Mouse (Mus musculus): ENCODE data around the gene Cst3. TPM values are rescaled to one million over a fixed set of nuclear protein-coding genes. Genes with fewer than 3 reads are reported as not detected.

Gene Cst3
- polyA plus RNA-seq, 1 experiment = 617 TPM

DNA sequence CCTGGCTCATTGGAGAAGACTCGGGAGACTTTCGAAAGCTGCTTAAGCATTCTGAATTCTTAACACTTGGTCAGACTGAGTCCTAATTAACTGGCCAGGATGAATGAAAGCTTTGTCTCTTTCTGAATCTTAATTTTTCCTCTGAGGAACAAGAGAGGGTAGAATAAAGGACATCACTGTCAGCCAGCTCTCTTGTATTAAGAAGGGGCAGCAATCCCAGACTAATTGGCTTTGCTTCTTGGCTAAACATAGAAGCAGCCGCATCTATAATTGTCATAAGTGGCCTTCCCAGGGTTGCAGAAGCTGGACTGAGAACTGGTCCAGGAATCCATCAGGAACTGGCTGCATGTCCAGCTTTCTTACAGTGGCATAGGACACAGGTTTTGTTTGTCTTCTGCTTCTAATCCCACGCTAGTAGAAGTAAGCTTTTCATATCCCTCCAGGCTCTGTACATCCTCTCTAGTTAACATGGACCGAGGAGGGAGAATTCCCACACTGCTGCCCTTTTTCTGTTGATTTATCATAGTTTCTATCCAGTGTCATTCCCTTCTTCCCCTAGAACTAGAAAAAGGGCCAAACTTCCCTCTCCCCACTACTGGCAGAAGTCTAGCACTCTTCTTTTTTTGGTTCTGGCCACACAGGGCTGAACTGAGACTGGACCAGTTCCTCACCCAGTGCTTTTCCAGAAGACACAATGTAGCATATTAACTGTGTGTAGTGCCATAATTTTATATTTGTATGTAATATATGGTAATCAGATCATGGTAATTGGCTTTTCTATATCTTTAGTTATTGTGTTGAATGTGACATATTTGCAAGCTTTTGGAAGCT lies 14.7 kb upstream of the Cst3 start:
- TF ChIP-seq USF1 (IDR thresholded peaks at IDR 0.05; ENCODE audit: low read depth) = no peak
- TF ChIP-seq CTCF (IDR thresholded peaks at IDR 0.05; ENCODE audit: control insufficient read depth, insufficient read depth, insufficient read length) = no peak
- no peak for TF ChIP-seq CEBPB (IDR thresholded peaks at IDR 0.05; ENCODE audit: low read depth)
- TF ChIP-seq MYOG (IDR thresholded peaks at IDR 0.05; ENCODE audit: control insufficient read depth, extremely low read depth, insufficient read length) = no peak
- no peak for TF ChIP-seq FOSL1 (IDR thresholded peaks at IDR 0.05; ENCODE audit: insufficient read depth, low read length, poor library complexity, severe bottlenecking)
- no peak for TF ChIP-seq MYOD1 (IDR thresholded peaks at IDR 0.05; ENCODE audit: control insufficient read depth, insufficient read length, low read depth)
- TF ChIP-seq MAX (IDR thresholded peaks at IDR 0.05) = no peak
- Histone ChIP-seq H3K79me3 (ENCODE audit: low read depth) (no peaks in the 10 kb centered on the region), H3K4me3 (ENCODE audit: insufficient read depth, poor library complexity, severe bottlenecking) (no peak overlapping the region), H3ac (ENCODE audit: control insufficient read depth, insufficient read length, low read depth) (no peak overlapping the region), H3K36me3 (ENCODE audit: control insufficient read depth, insufficient read depth) (no peaks in the 10 kb centered on the region), H3K79me2 (ENCODE audit: control insufficient read depth, insufficient read depth) (no peaks in the 10 kb centered on the region), H3K27me3 (ENCODE audit: control insufficient read depth, insufficient read depth, insufficient read length) (no peaks in the 10 kb centered on the region)

DNA sequence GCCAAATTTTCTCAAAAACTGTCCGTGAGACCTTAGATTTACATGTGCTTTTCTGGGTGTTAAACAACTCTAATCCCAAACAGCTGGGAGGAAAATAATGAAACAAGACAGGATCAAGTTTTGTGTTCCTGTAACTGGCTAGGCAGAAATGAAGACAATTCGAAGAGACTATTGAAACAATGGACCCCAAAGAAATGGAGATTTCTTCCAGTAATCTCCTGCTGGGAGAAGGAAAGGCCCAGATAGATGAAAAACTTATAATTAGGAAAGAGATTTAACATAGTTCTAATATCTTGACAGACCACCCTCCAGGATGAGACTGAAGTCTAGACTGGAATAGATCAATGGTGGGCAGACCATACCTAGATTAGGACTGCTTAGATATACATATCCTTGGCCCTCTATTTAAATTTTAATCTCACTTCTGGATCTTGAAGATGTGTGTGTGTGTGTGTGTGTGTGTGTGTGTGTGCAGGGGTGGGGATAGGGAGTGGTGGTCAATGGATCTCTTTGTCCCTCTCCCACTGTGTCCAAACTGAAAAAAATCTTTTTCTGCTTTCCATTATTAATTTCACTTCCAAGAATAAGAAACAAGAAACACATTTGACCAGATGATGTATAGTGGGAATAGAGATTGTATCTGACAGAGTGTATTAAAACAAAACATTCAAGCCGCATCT lies 14.0 kb upstream of the Cst3 start:
- H3K79me2 ChIP-seq (ENCODE audit: control insufficient read depth, insufficient read depth) = no peaks in the 10 kb centered on the region
- H3ac ChIP-seq (ENCODE audit: control insufficient read depth, insufficient read length, low read depth) = no peak overlapping the region
- H3K36me3 ChIP-seq (ENCODE audit: control insufficient read depth, insufficient read depth) = no peaks in the 10 kb centered on the region
- TF ChIP-seq CTCF (IDR thresholded peaks at IDR 0.05; ENCODE audit: control insufficient read depth, insufficient read depth, insufficient read length) (no peak), MYOG (IDR thresholded peaks at IDR 0.05; ENCODE audit: control insufficient read depth, extremely low read depth, insufficient read length) (no peak), MYOD1 (IDR thresholded peaks at IDR 0.05; ENCODE audit: control insufficient read depth, insufficient read length, low read depth) (no peak), MAX (IDR thresholded peaks at IDR 0.05) (no peak), FOSL1 (IDR thresholded peaks at IDR 0.05; ENCODE audit: insufficient read depth, low read length, poor library complexity, severe bottlenecking) (no peak)
- no peaks in the 10 kb centered on the region for H3K79me3 ChIP-seq (ENCODE audit: low read depth)
- no peak overlapping the region for H3K4me3 ChIP-seq (ENCODE audit: insufficient read depth, poor library complexity, severe bottlenecking)
- H3K27me3 ChIP-seq (ENCODE audit: control insufficient read depth, insufficient read depth, insufficient read length) = no peaks in the 10 kb centered on the region

DNA sequence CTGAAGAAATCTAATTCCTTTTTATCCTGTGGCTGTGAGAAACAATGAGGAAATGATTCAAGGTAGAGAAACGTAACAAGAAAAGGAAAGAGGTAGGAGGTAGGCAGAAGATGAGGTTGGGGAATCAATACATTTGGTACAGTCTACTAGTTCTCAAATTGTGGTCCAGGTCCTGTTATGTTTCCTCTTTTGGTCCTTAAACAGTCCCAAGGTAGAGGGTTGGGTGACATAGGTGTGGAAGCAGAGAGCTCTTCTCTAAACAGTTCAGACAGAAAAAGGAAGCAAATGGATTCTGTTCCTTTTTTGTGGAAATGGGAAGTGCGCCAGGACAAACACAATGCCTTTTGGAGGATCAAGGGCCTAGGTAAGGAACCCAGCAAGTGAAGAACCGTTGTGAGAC lies 13.4 kb upstream of the Cst3 start:
- Histone ChIP-seq H3K79me2 (ENCODE audit: control insufficient read depth, insufficient read depth) (no peaks in the 10 kb centered on the region), H3ac (ENCODE audit: control insufficient read depth, insufficient read length, low read depth) (no peak overlapping the region), H3K36me3 (ENCODE audit: control insufficient read depth, insufficient read depth) (no peaks in the 10 kb centered on the region), H3K27me3 (ENCODE audit: control insufficient read depth, insufficient read depth, insufficient read length) (no peaks in the 10 kb centered on the region), H3K79me3 (ENCODE audit: low read depth) (no peaks in the 10 kb centered on the region), H3K4me3 (ENCODE audit: insufficient read depth, poor library complexity, severe bottlenecking) (no peak overlapping the region)
- TF ChIP-seq MYOG (IDR thresholded peaks at IDR 0.05; ENCODE audit: control insufficient read depth, extremely low read depth, insufficient read length) (no peak), FOSL1 (IDR thresholded peaks at IDR 0.05; ENCODE audit: insufficient read depth, low read length, poor library complexity, severe bottlenecking) (no peak), USF1 (IDR thresholded peaks at IDR 0.05; ENCODE audit: low read depth) (no peak), MAX (IDR thresholded peaks at IDR 0.05) (no peak), CEBPB (IDR thresholded peaks at IDR 0.05; ENCODE audit: low read depth) (no peak), MYOD1 (IDR thresholded peaks at IDR 0.05; ENCODE audit: control insufficient read depth, insufficient read length, low read depth) (no peak), CTCF (IDR thresholded peaks at IDR 0.05; ENCODE audit: control insufficient read depth, insufficient read depth, insufficient read length) (no peak)

DNA sequence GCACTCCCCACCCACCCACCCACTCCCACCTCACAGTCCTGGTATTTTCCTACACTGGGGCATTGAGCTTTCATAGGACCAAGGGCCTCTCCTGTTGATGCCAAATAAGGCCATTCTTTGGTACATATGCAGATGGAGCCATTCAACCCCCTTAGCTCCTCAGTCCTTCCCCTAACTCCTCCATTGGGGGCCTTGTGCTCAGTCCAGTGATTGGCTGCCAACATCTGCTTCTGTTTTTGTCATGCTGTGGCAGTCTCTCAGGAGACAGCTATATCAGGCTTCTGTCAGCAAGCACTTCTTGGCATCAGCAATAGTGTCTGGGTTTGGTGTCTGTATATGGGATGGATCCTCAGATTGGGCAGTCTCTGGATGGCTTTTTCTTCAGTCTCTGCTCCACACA lies 9.2 kb upstream of the Cst3 start:
- H3K79me2 ChIP-seq (ENCODE audit: control insufficient read depth, insufficient read depth) = no peaks in the 10 kb centered on the region
- H3K79me3 ChIP-seq (ENCODE audit: low read depth) = no peaks in the 10 kb centered on the region
- no peaks in the 10 kb centered on the region for H3K27me3 ChIP-seq (ENCODE audit: control insufficient read depth, insufficient read depth, insufficient read length)
- no peaks in the 10 kb centered on the region for H3K36me3 ChIP-seq (ENCODE audit: control insufficient read depth, insufficient read depth)
- TF ChIP-seq USF1 (IDR thresholded peaks at IDR 0.05; ENCODE audit: low read depth) (no peak), MAX (IDR thresholded peaks at IDR 0.05) (no peak), CTCF (IDR thresholded peaks at IDR 0.05; ENCODE audit: control insufficient read depth, insufficient read depth, insufficient read length) (no peak), CEBPB (IDR thresholded peaks at IDR 0.05; ENCODE audit: low read depth) (no peak), MYOG (IDR thresholded peaks at IDR 0.05; ENCODE audit: control insufficient read depth, extremely low read depth, insufficient read length) (no peak), MYOD1 (IDR thresholded peaks at IDR 0.05; ENCODE audit: control insufficient read depth, insufficient read length, low read depth) (no peak), FOSL1 (IDR thresholded peaks at IDR 0.05; ENCODE audit: insufficient read depth, low read length, poor library complexity, severe bottlenecking) (no peak)
- no peak overlapping the region for H3ac ChIP-seq (ENCODE audit: control insufficient read depth, insufficient read length, low read depth)
- no peak overlapping the region for H3K4me3 ChIP-seq (ENCODE audit: insufficient read depth, poor library complexity, severe bottlenecking)

DNA sequence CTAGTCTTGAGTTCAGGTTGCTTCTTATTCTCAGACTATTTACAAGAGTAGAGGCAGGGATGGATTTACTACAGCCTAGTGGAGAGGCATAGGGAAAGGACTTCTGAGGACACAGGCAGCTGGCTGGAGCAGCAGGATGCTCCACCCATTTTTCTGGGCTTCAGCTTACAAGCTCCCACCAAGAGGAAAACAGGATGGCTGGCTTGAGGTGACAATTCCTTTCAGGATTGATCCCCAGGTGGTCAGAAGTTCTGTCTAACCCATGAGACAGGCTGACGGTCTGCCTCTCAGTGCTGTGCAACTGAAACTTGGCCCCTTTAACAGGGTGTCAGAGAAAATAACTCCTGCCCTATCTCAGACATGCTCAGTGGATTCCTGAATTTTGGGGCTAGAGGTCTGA lies 3.7 kb upstream of the Cst3 start:
- H3K79me3 ChIP-seq (ENCODE audit: low read depth) = peaks cover 9% of the 10 kb centered on the region
- no peak overlapping the region for H3K4me3 ChIP-seq (ENCODE audit: insufficient read depth, poor library complexity, severe bottlenecking)
- H3ac ChIP-seq (ENCODE audit: control insufficient read depth, insufficient read length, low read depth) = no peak overlapping the region
- TF ChIP-seq MYOG (IDR thresholded peaks at IDR 0.05; ENCODE audit: control insufficient read depth, extremely low read depth, insufficient read length) (no peak), USF1 (IDR thresholded peaks at IDR 0.05; ENCODE audit: low read depth) (no peak), FOSL1 (IDR thresholded peaks at IDR 0.05; ENCODE audit: insufficient read depth, low read length, poor library complexity, severe bottlenecking) (no peak), MAX (IDR thresholded peaks at IDR 0.05) (no peak), CEBPB (IDR thresholded peaks at IDR 0.05; ENCODE audit: low read depth) (no peak), CTCF (IDR thresholded peaks at IDR 0.05; ENCODE audit: control insufficient read depth, insufficient read depth, insufficient read length) (no peak), MYOD1 (IDR thresholded peaks at IDR 0.05; ENCODE audit: control insufficient read depth, insufficient read length, low read depth) (no peak)
- H3K36me3 ChIP-seq (ENCODE audit: control insufficient read depth, insufficient read depth) = no peaks in the 10 kb centered on the region
- peaks cover 11% of the 10 kb centered on the region for H3K79me2 ChIP-seq (ENCODE audit: control insufficient read depth, insufficient read depth)
- no peaks in the 10 kb centered on the region for H3K27me3 ChIP-seq (ENCODE audit: control insufficient read depth, insufficient read depth, insufficient read length)
